Comparison of ENCODE assay signal across 9 mouse cellular contexts in the genomic region with DNA sequence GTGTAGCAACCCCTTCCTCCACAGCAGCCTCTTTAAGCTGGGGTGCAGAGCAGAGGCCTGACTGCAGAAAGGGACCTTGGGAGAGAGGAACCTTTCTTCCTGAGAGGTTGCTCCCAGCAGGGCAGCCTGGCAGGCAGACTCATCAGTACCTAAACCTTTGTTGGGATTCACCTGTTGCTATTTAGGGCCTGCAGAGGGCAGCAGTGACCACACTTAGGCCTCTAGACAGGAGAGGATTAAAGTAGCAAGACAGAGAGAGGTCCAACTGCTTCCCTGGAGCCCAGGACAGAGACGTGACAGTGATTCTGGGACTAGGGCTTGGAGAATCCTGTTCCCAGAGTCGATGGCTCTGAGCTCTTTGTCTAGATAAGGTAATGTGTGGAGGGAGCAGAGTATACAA. TPM values are rescaled to one million over a fixed set of nuclear protein-coding genes. Genes with fewer than 3 reads are reported as not detected.
DNase-seq lines count a peak whose midpoint lies in the region; ATAC-seq and TF ChIP-seq lines count a peak whose summit lies in the region.
"Had no signal": no experiment of that assay in that cellular context is flagged by ENCODE, and none has a peak within 500 bp of the region (broad histone marks: within the 10 kb centered on the region; RNA-seq: fewer than 3 reads in every experiment).

No protein-coding gene starts in this region.

- no peaks in the 10 kb centered on the region for H3K4me1 ChIP-seq in testis, adult 2 months (ENCODE audit: control insufficient read depth, insufficient read depth, low read length)
- H3K4me1 ChIP-seq in embryonic facial prominence, embryonic 10.5 days = 0 out of 2 replicates have a peak, but pooled peaks cover 6% of the 10 kb centered on the region
- H3K4me1 ChIP-seq in hindbrain, postnatal 0 days (ENCODE audit: insufficient read depth, low read length) = no peaks in the 10 kb centered on the region
- H3K4me1 ChIP-seq in liver, embryonic 13.5 days (replicated peaks) = no peaks in the 10 kb centered on the region
- H3K4me1 ChIP-seq in neural tube, embryonic 12.5 days = no peaks in the 10 kb centered on the region
- H3K4me1 ChIP-seq: limb, embryonic 12.5 days had no signal

- no peak overlapping the region for H3K9ac ChIP-seq in hindbrain, postnatal 0 days (replicated peaks; ENCODE audit: low read length)
- no peak overlapping the region for H3K9ac ChIP-seq in liver, embryonic 13.5 days
- no peak overlapping the region for H3K9ac ChIP-seq in neural tube, embryonic 12.5 days
- H3K9ac ChIP-seq: limb, embryonic 12.5 days had no signal

- no peak for DNase-seq in testis, postnatal 10 days (ENCODE audit: low spot score)
- DNase-seq in adrenal gland, postnatal 14 days = peak; percentile 78
- DNase-seq in embryonic facial prominence, embryonic 10.5 days (ENCODE audit: low spot score) = peak; percentile 67
- DNase-seq in hindbrain, postnatal 0 days (ENCODE audit: low spot score) = peak; percentile 83
- no peak for DNase-seq in liver, embryonic 13.5 days
- DNase-seq in urinary bladder, postnatal 4 days (ENCODE audit: low spot score in 2 of 2) = no peak

- no peaks in the 10 kb centered on the region for H3K27me3 ChIP-seq in testis, adult 2 months (ENCODE audit: control insufficient read depth, insufficient read depth, low read length)
- H3K27me3 ChIP-seq in embryonic facial prominence, embryonic 10.5 days (replicated peaks; ENCODE audit: low read depth, poor library complexity, severe bottlenecking) = peaks cover 26% of the 10 kb centered on the region
- H3K27me3 ChIP-seq in hindbrain, postnatal 0 days (ENCODE audit: insufficient read depth, low read length) = no peaks in the 10 kb centered on the region
- no peaks in the 10 kb centered on the region for H3K27me3 ChIP-seq in liver, embryonic 13.5 days
- peaks cover 5% of the 10 kb centered on the region; the same call in 1 of the 2 replicates for H3K27me3 ChIP-seq in neural tube, embryonic 12.5 days (replicated peaks)

- 4% methylated on average over 2 of the region's 2 CpGs for WGBS in embryonic facial prominence, embryonic 10.5 days
- 2% methylated on average over 2 of the region's 2 CpGs for WGBS in hindbrain, postnatal 0 days
- WGBS in liver, embryonic 13.5 days (ENCODE audit: insufficient replicate concordance) = 10% methylated on average over 2 of the region's 2 CpGs
- 5% methylated on average over 2 of the region's 2 CpGs for WGBS in neural tube, embryonic 12.5 days

- H3K4me2 ChIP-seq in hindbrain, postnatal 0 days (ENCODE audit: low read depth, low read length) = no peak overlapping the region
- H3K4me2 ChIP-seq in liver, embryonic 13.5 days = no peak overlapping the region
- no peak overlapping the region for H3K4me2 ChIP-seq in neural tube, embryonic 12.5 days (replicated peaks)
- H3K4me2 ChIP-seq: limb, embryonic 12.5 days had no signal

- H3K27ac ChIP-seq in testis, adult 2 months (ENCODE audit: control insufficient read depth, insufficient read depth, low read depth, low read length) = no peak overlapping the region
- H3K27ac ChIP-seq in embryonic facial prominence, embryonic 10.5 days (replicated peaks) = no peak overlapping the region; the same call in 1 of the 2 replicates
- no peak overlapping the region for H3K27ac ChIP-seq in hindbrain, postnatal 0 days
- H3K27ac ChIP-seq in liver, embryonic 13.5 days = no peak overlapping the region
- H3K27ac ChIP-seq in neural tube, embryonic 12.5 days = no peak overlapping the region
- H3K27ac ChIP-seq: limb, embryonic 12.5 days had no signal

- H3K9me3 ChIP-seq in embryonic facial prominence, embryonic 10.5 days = no peaks in the 10 kb centered on the region
- H3K9me3 ChIP-seq in hindbrain, postnatal 0 days (ENCODE audit: low read length) = no peaks in the 10 kb centered on the region
- H3K9me3 ChIP-seq in liver, embryonic 13.5 days (replicated peaks) = no peaks in the 10 kb centered on the region
- H3K9me3 ChIP-seq in neural tube, embryonic 12.5 days = no peaks in the 10 kb centered on the region
- H3K9me3 ChIP-seq: limb, embryonic 12.5 days had no signal

- TF ChIP-seq CTCF in testis, adult 2 months (IDR thresholded peaks at IDR 0.05; ENCODE audit: control insufficient read depth, insufficient read depth, insufficient replicate concordance, low read depth, low read length) = peak; percentile 50; the same call in 1 of the 2 replicates
- TF ChIP-seq CTCF in hindbrain, postnatal 0 days (IDR thresholded peaks at IDR 0.05; ENCODE audit: low read depth) = peak; percentile 84

- no peak overlapping the region for H3K4me3 ChIP-seq in testis, adult 2 months (ENCODE audit: control insufficient read depth, low read depth, low read length)
- no peak overlapping the region for H3K4me3 ChIP-seq in embryonic facial prominence, embryonic 10.5 days
- no peak overlapping the region for H3K4me3 ChIP-seq in hindbrain, postnatal 0 days (ENCODE audit: low read length)
- H3K4me3 ChIP-seq in liver, embryonic 13.5 days (replicated peaks) = no peak overlapping the region
- H3K4me3 ChIP-seq in neural tube, embryonic 12.5 days = no peak overlapping the region
- H3K4me3 ChIP-seq: limb, embryonic 12.5 days had no signal

- H3K36me3 ChIP-seq in testis, adult 2 months (ENCODE audit: control insufficient read depth, insufficient read depth, low read length) = no peaks in the 10 kb centered on the region
- H3K36me3 ChIP-seq in embryonic facial prominence, embryonic 10.5 days (replicated peaks) = no peaks in the 10 kb centered on the region
- H3K36me3 ChIP-seq in hindbrain, postnatal 0 days (ENCODE audit: insufficient read depth, low read length) = no peaks in the 10 kb centered on the region
- no peaks in the 10 kb centered on the region for H3K36me3 ChIP-seq in liver, embryonic 13.5 days
- no peaks in the 10 kb centered on the region for H3K36me3 ChIP-seq in neural tube, embryonic 12.5 days
- H3K36me3 ChIP-seq: limb, embryonic 12.5 days had no signal

- no peak for TF ChIP-seq POLR2A in testis, adult 2 months (IDR thresholded peaks at IDR 0.05; ENCODE audit: control insufficient read depth, low read depth, low read length)

- ATAC-seq in hindbrain, postnatal 0 days = peak; percentile 70; the same call in 1 of the 2 replicates
- ATAC-seq in liver, embryonic 13.5 days (ENCODE audit: low read depth) = 0 out of 2 replicates have a peak, but pooled peaks have one; percentile 39
- peak; percentile 61; the same call in 1 of the 2 replicates for ATAC-seq in neural tube, embryonic 12.5 days (ENCODE audit: low FRiP score, low read depth)

RNA-seq across cellular contexts. Expression of a gene that starts 7.5 kb away (rescaled TPM):
- 0.44 and 6.8 TPM in 2 replicates for polyA plus RNA-seq in testis, adult 2 months (2012; rRNA removed)
- total RNA-seq in adrenal gland, postnatal 14 days (2021) = 0.98 and 1.2 TPM in 2 replicates
- polyA plus RNA-seq in embryonic facial prominence, embryonic 10.5 days (2016; fragmentation: Nextera tagmentation; extraction: Ambion mirVana) = 0.79 and 1.0 TPM in 2 replicates
- total RNA-seq in hindbrain, postnatal 0 days (2014; rRNA removed) = 0.32 and 1.3 TPM in 2 replicates
- polyA plus RNA-seq in hindbrain, postnatal 0 days (2015; fragmentation: Nextera tagmentation; extraction: Ambion mirVana) = 0.45 and 0.60 TPM in 2 replicates
- 8.7 and 8.9 TPM in 2 replicates for polyA plus RNA-seq in liver, embryonic 13.5 days (2015; fragmentation: Nextera tagmentation; extraction: Ambion mirVana)
- 1.4 TPM in 2 replicates for polyA plus RNA-seq in neural tube, embryonic 12.5 days (2016; fragmentation: Nextera tagmentation; extraction: Ambion mirVana)

RNA-seq across cellular contexts. Expression of a gene that starts 12.4 kb away (rescaled TPM):
- 0.96 and 1.1 TPM in 2 replicates for polyA plus RNA-seq in testis, adult 2 months (2012; rRNA removed)
- 1.3 and 1.5 TPM in 2 replicates for total RNA-seq in adrenal gland, postnatal 14 days (2021)
- 5.6 and 6.9 TPM in 2 replicates for polyA plus RNA-seq in embryonic facial prominence, embryonic 10.5 days (2016; fragmentation: Nextera tagmentation; extraction: Ambion mirVana)
- 27.4 and 32.5 TPM in 2 replicates for total RNA-seq in hindbrain, postnatal 0 days (2014; rRNA removed)
- 26.5 and 26.7 TPM in 2 replicates for polyA plus RNA-seq in hindbrain, postnatal 0 days (2015; fragmentation: Nextera tagmentation; extraction: Ambion mirVana)
- polyA plus RNA-seq in liver, embryonic 13.5 days (2015; fragmentation: Nextera tagmentation; extraction: Ambion mirVana) = 0.79 and 0.90 TPM in 2 replicates
- polyA plus RNA-seq in neural tube, embryonic 12.5 days (2016; fragmentation: Nextera tagmentation; extraction: Ambion mirVana) = 14.7 and 14.8 TPM in 2 replicates

RNA-seq across cellular contexts. Expression of a gene that starts 41.2 kb away (rescaled TPM):
- polyA plus RNA-seq in testis, adult 2 months (2012; rRNA removed) = 1.6 and 1.8 TPM in 2 replicates
- total RNA-seq in adrenal gland, postnatal 14 days (2021) = 9.2 and 10.9 TPM in 2 replicates
- 13.7 and 13.8 TPM in 2 replicates for polyA plus RNA-seq in embryonic facial prominence, embryonic 10.5 days (2016; fragmentation: Nextera tagmentation; extraction: Ambion mirVana)
- 5.2 and 6.9 TPM in 2 replicates for total RNA-seq in hindbrain, postnatal 0 days (2014; rRNA removed)
- 7.3 and 7.7 TPM in 2 replicates for polyA plus RNA-seq in hindbrain, postnatal 0 days (2015; fragmentation: Nextera tagmentation; extraction: Ambion mirVana)
- polyA plus RNA-seq in liver, embryonic 13.5 days (2015; fragmentation: Nextera tagmentation; extraction: Ambion mirVana) = 5.7 and 6.2 TPM in 2 replicates
- 14.3 and 15.1 TPM in 2 replicates for polyA plus RNA-seq in neural tube, embryonic 12.5 days (2016; fragmentation: Nextera tagmentation; extraction: Ambion mirVana)

RNA-seq across cellular contexts. Expression of a gene that starts 45.4 kb away (rescaled TPM):
- polyA plus RNA-seq in testis, adult 2 months (2012; rRNA removed) = 4.8 and 4.9 TPM in 2 replicates
- 10.8 and 25.5 TPM in 2 replicates for total RNA-seq in adrenal gland, postnatal 14 days (2021)
- 1.3 and 1.4 TPM in 2 replicates for polyA plus RNA-seq in embryonic facial prominence, embryonic 10.5 days (2016; fragmentation: Nextera tagmentation; extraction: Ambion mirVana)
- total RNA-seq in hindbrain, postnatal 0 days (2014; rRNA removed) = 2.4 and 4.6 TPM in 2 replicates
- polyA plus RNA-seq in hindbrain, postnatal 0 days (2015; fragmentation: Nextera tagmentation; extraction: Ambion mirVana) = 2.4 and 2.7 TPM in 2 replicates
- 8.2 and 11.1 TPM in 2 replicates for polyA plus RNA-seq in liver, embryonic 13.5 days (2015; fragmentation: Nextera tagmentation; extraction: Ambion mirVana)
- polyA plus RNA-seq in neural tube, embryonic 12.5 days (2016; fragmentation: Nextera tagmentation; extraction: Ambion mirVana) = 1.2 and 1.3 TPM in 2 replicates

Comparison
In these comparisons a context has a peak if more than half of its experiments do, and no peak if none do; other contexts are left out.
1. DNase-seq: peak in adrenal gland, postnatal 14 days (single experiment), embryonic facial prominence, embryonic 10.5 days (single experiment) and hindbrain, postnatal 0 days (single experiment); none in testis, postnatal 10 days (single experiment), liver, embryonic 13.5 days (single experiment) and urinary bladder, postnatal 4 days (0 of 2).
2. Peak in every context shown above with its lines, with median percentiles within 50 percentile points of each other: ATAC-seq.